Mouse (Mus musculus) kidney, embryonic 15.5 days (tissue): ENCODE results near the gene Depdc5. TPM values are rescaled to one million over a fixed set of nuclear protein-coding genes. Genes with fewer than 3 reads are reported as not detected.

Experiments used
- ATAC-seq: fragments of 200-750 bp; cut with Nextera tagmentation; replicated peaks from 2 replicates; pipeline ENCODE4 v1.8.0; 2017; ENCODE audit warnings: moderate TSS enrichment; ENCODE audit not compliant: low FRiP score
- H3K27ac ChIP-seq: fragments of 300-500 bp; sonication (generic); 2 replicates; pipeline ENCODE4 v1.5.1; 2015; ENCODE audit warnings: mild to moderate bottlenecking, inconsistent platforms
- H3K27me3 ChIP-seq: fragments of 300-500 bp; sonication (generic); 2 replicates; pipeline ENCODE4 v1.6.1; 2015; ENCODE audit warnings: inconsistent platforms
- H3K36me3 ChIP-seq: fragments of 300-500 bp; sonication (generic); 2 replicates; pipeline ENCODE4 v1.6.1; 2015; ENCODE audit warnings: inconsistent platforms
- H3K4me1 ChIP-seq: fragments of 300-500 bp; sonication (generic); 2 replicates; pipeline ENCODE4 v1.6.1; 2015; ENCODE audit warnings: inconsistent platforms
- H3K4me2 ChIP-seq: fragments of 300-500 bp; sonication (generic); 2 replicates; pipeline ENCODE4 v1.6.1; 2015; ENCODE audit warnings: moderate library complexity, mild to moderate bottlenecking, inconsistent platforms
- H3K4me3 ChIP-seq: fragments of 300-500 bp; sonication (generic); replicated peaks from 2 replicates; pipeline ENCODE4 v1.5.1; 2015; ENCODE audit warnings: mild to moderate bottlenecking, inconsistent platforms
- H3K9ac ChIP-seq: fragments of 300-500 bp; sonication (generic); 2 replicates; pipeline ENCODE4 v1.6.1; 2015; ENCODE audit warnings: mild to moderate bottlenecking, inconsistent platforms
- H3K9me3 ChIP-seq: fragments of 300-500 bp; sonication (generic); replicated peaks from 2 replicates; pipeline ENCODE4 v1.6.1; 2016; ENCODE audit warnings: inconsistent platforms
- WGBS: fragments of 180-500 bp; shearing (Covaris S2); methylation state at CpG from one replicate; pipeline ENCODE4 v1.1.7; 2015; ENCODE audit warnings: mixed read lengths; 5-methylcytosine and 5-hydroxymethylcytosine counted together
- polyA plus RNA-seq: library from polyadenylated mRNA; unstranded; fragments of >200 nt; fragmentation: Nextera tagmentation; extraction: Ambion mirVana; gene quantifications from 2 replicates; pipeline ENCODE4 v1.2.1, GENCODE M21; 2015

Gene Depdc5
- polyA plus RNA-seq, 1 experiment from 2014 or later: 24.0 TPM

DNA sequence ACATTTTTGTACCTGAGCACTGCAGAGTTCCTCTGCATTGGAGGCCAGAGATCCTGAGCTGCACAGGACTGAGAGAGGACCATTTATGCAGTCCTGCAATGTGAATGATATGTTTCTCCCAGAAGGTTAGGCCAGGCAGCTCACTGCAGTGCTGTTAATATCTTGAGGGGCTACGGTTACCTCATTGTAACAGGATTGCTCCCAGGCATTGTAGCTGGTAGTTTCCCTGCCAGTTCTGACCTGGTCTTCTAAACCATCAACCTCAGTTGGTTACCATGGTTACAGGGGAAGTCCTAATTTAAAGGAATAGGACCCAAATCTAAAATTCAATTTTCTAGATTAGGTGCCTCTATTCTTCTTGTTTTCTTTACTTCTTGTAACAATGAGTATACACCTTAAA, 121.9 kb downstream of the Depdc5 start:
- Histone ChIP-seq H3K36me3 (peaks cover 70% of the 10 kb centered on the region), H3K27me3 (no peaks in the 10 kb centered on the region), H3K9ac (no peak overlapping the region), H3K27ac (no peak overlapping the region), H3K9me3 (no peaks in the 10 kb centered on the region), H3K4me1 (peaks cover 3% of the 10 kb centered on the region; the same call in 1 of the 2 replicates), H3K4me2 (no peak overlapping the region), H3K4me3 (no peak overlapping the region)
- ATAC-seq: no peak
- 85% methylated on average over 1 of the region's 1 CpGs for WGBS

DNA sequence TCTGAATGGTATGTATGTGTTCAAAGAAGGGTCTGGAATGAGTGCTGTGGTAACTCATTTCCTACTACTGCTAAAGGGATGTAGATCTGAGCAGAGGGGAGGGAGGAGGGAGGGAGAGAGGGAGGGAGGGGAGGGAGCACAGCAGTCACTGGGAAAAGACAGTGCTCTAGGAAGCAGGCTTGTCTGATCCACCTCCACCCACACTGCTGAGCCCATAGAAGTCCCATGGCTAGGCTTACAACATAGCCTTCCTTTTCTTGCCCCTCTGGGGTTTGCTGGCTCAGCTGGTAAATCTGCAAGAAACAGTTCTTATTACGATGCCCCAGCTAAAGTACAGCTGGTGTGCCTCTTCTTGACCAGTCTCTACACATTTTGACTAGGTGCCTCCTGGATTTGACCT, 124.4 kb downstream of the Depdc5 start:
- WGBS: 85% methylated on average over 1 of the region's 1 CpGs
- peaks cover 13% of the 10 kb centered on the region for H3K4me1 ChIP-seq
- no peak overlapping the region for H3K27ac ChIP-seq
- H3K27me3 ChIP-seq: no peaks in the 10 kb centered on the region
- H3K36me3 ChIP-seq: peaks cover 48% of the 10 kb centered on the region
- H3K9me3 ChIP-seq: no peaks in the 10 kb centered on the region
- H3K4me2 ChIP-seq: no peak overlapping the region
- no peak overlapping the region for H3K4me3 ChIP-seq
- no peak for ATAC-seq
- no peak overlapping the region for H3K9ac ChIP-seq

DNA sequence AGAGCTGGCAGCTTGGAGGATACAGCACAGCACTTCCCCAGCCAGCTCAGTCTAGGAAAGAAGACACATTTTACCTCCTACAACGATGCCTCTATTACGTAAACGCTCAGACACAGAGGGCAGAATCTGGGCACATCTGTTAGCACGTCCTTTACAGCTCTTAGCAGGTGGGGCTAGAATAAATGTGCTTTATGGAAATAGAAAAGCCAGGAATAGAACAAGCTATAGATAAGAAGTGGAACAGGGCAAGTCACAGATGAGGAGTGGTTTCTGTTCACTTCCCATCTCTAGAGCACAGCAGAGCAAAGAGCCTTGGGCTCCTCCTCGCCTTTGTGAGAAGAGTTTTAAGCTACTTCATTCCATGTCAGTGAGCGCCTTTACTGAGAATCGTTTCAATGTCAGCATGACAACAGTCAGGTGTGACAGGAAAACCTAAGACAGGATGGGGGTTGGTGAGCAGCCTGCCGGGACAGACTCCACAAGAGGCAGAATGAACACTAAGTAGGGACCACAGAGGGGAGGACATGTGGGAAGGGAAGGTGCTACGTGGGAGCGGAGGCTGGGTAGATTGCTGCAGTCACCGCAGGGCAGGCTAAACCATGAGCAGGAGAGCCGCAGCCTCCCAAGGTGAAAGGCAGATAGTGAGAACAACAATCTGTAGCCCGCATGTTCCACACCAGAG, 126.6 kb downstream of the Depdc5 start:
- Histone ChIP-seq H3K4me1 (peaks cover 13% of the 10 kb centered on the region), H3K9ac (no peak overlapping the region), H3K36me3 (peaks cover 26% of the 10 kb centered on the region), H3K9me3 (no peaks in the 10 kb centered on the region), H3K27ac (no peak overlapping the region), H3K4me2 (no peak overlapping the region), H3K4me3 (no peak overlapping the region), H3K27me3 (no peaks in the 10 kb centered on the region)
- 78% methylated on average over 13 of the region's 13 CpGs for WGBS
- ATAC-seq: no peak

DNA sequence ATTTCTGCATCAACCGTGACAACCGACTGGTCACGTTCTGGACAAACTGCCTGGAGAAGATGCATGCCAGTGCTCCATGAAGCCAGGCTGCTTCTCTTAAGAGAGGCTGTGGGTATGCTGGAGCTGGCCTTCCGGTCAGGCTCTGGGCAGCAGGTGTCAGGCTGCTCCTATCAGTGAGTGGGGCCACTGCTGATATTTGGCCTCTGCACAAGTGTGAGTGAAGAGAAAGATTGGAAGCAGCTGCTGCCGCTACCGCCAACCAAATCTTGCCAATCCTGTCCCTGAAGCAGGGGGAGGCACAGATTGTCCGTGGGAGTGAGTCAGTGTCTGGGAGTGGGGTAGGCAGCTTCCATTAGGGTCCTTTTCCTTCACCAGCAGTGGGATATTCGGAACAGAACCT, 127.7 kb downstream of the Depdc5 start:
- Histone ChIP-seq H3K27ac (0 out of 2 replicates have a peak overlapping the region, but pooled peaks have one; percentile 15), H3K36me3 (peaks cover 19% of the 10 kb centered on the region), H3K4me3 (no peak overlapping the region), H3K4me1 (peaks cover 13% of the 10 kb centered on the region), H3K9ac (no peak overlapping the region), H3K27me3 (no peaks in the 10 kb centered on the region), H3K4me2 (no peak overlapping the region), H3K9me3 (no peaks in the 10 kb centered on the region)
- WGBS: 47% methylated on average over 8 of the region's 8 CpGs
- ATAC-seq: peak; percentile 49; the same call in 1 of the 2 replicates

DNA sequence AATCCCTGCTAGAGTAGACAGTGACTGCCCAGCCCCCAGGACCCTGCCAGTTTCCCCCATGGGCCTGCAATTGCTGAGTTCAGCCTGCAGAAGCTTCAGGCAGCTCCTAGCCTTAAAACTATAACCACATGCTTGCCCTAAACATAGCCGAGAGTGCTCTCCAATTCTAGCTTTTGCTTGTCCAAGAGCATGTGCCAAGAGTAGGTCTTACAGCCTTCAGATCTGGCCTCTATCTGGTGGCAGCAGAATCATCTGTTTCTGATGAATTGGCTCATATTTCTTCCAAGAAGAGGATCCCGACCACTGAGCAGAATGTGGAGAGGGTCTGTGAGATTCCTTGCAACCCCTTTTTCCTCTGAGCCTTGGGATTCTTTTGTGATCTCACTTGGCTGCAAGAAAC, 131.0 kb downstream of the Depdc5 start:
- H3K4me3 ChIP-seq: no peak overlapping the region
- H3K27me3 ChIP-seq: no peaks in the 10 kb centered on the region
- 55% methylated on average over 2 of the region's 2 CpGs for WGBS
- no peak overlapping the region for H3K27ac ChIP-seq
- no peaks in the 10 kb centered on the region for H3K9me3 ChIP-seq
- no peak overlapping the region for H3K9ac ChIP-seq
- no peak for ATAC-seq
- no peaks in the 10 kb centered on the region for H3K36me3 ChIP-seq
- peaks cover 13% of the 10 kb centered on the region for H3K4me1 ChIP-seq
- H3K4me2 ChIP-seq: no peak overlapping the region

DNA sequence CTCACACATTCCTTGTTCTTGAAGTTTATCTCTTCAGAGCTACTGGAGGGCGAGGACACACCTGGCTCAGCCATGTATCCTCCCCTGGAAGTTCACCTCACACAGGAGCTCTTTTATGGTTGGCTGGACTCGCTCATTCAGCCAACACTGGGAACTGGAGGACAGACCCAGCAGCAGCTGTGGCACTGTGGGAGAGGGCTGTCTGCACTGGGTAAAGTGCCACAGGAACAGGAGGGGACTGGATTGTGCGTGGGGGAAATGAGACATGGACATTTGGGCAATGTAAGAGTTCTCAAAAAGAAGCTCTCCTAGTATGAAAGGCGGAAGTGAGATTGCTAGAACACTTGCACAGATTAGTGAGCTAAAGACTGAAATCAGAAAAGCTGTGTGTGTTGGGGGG, 132.3 kb downstream of the Depdc5 start:
- Histone ChIP-seq H3K27me3 (no peaks in the 10 kb centered on the region), H3K27ac (no peak overlapping the region), H3K9ac (no peak overlapping the region), H3K36me3 (no peaks in the 10 kb centered on the region), H3K4me2 (no peak overlapping the region), H3K4me3 (no peak overlapping the region), H3K9me3 (no peaks in the 10 kb centered on the region), H3K4me1 (peaks cover 6% of the 10 kb centered on the region)
- no peak for ATAC-seq
- 62% methylated on average over 4 of the region's 4 CpGs for WGBS

DNA sequence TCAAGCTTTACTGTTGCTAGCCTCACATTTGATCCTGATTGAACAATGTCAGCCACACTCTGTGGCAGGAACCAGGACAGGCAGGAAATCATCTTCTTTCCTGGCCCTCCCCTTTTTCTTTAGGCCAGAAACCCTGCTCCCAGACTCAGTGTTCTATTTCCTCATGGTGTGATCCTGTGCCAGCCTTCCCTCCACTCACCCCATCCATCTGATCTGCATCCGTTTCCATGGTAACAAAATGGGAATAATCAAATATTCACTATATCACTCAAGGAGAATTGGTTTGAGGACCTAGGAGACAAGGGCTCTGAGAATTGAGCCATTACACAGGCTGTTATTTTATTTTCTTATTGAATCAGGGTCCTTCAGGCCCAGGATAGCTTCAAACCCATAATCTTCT, 133.1 kb downstream of the Depdc5 start:
- WGBS: 87% methylated on average over 1 of the region's 1 CpGs
- no peak overlapping the region for H3K27ac ChIP-seq

DNA sequence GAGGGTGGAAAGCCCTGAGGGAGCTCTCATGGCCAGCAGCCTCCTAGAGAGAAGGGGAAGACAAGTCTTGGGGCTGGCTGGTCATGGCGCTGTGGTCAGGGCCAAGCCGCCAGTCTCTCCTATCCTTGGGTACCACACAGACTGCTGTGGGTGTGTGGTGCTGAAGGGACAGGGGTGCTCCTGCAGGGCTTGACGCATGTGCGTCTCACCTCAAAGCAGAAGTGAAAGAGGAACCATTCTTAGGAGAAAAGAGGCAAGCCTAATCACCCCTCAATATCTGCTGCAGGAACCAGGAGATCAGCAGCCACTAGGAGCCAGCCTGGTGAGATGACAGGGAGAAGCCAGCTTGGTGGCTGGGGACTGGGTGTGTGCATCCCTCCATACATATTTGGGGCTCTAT, 134.2 kb downstream of the Depdc5 start:
- no peak for ATAC-seq
- no peaks in the 10 kb centered on the region for H3K4me1 ChIP-seq
- H3K27ac ChIP-seq: no peak overlapping the region
- WGBS: 58% methylated on average over 4 of the region's 4 CpGs
- no peak overlapping the region for H3K4me2 ChIP-seq
- H3K9me3 ChIP-seq: no peaks in the 10 kb centered on the region
- H3K9ac ChIP-seq: no peak overlapping the region
- H3K36me3 ChIP-seq: no peaks in the 10 kb centered on the region
- no peak overlapping the region for H3K4me3 ChIP-seq
- H3K27me3 ChIP-seq: no peaks in the 10 kb centered on the region

More for the DNA sequence above, 133.1 kb downstream of the Depdc5 start:
- ATAC-seq: no peak
- no peaks in the 10 kb centered on the region for H3K27me3 ChIP-seq
- H3K9me3 ChIP-seq: no peaks in the 10 kb centered on the region
- H3K4me1 ChIP-seq: no peaks in the 10 kb centered on the region
- no peak overlapping the region for H3K4me3 ChIP-seq
- H3K9ac ChIP-seq: no peak overlapping the region
- no peak overlapping the region for H3K4me2 ChIP-seq
- no peaks in the 10 kb centered on the region for H3K36me3 ChIP-seq

DNA sequence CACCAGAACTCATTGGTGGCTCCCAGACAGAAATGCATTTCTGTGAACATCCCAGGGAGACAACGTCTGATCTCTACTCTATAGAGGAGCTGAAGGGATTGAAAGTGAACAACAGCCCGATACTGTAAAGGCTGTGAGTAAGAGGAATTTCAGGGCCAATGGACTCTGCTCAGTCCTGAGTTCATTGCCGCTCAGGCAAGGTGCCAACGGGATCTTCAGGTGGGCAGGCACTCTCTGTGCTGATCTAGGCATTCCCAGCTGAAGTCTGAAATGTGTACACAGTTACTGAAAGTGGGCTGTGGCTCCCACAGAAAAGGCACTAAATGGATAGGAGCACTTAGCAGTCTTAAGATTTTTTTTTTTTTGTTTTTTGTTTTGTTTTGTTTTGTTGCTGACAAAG, 135.3 kb downstream of the Depdc5 start:
- H3K27me3 ChIP-seq: no peaks in the 10 kb centered on the region
- H3K4me2 ChIP-seq: no peak overlapping the region
- no peaks in the 10 kb centered on the region for H3K4me1 ChIP-seq
- WGBS: 85% methylated on average over 4 of the region's 4 CpGs
- no peak overlapping the region for H3K4me3 ChIP-seq
- H3K27ac ChIP-seq: no peak overlapping the region
- no peak overlapping the region for H3K9ac ChIP-seq
- no peaks in the 10 kb centered on the region for H3K36me3 ChIP-seq
- no peaks in the 10 kb centered on the region for H3K9me3 ChIP-seq
- no peak for ATAC-seq

DNA sequence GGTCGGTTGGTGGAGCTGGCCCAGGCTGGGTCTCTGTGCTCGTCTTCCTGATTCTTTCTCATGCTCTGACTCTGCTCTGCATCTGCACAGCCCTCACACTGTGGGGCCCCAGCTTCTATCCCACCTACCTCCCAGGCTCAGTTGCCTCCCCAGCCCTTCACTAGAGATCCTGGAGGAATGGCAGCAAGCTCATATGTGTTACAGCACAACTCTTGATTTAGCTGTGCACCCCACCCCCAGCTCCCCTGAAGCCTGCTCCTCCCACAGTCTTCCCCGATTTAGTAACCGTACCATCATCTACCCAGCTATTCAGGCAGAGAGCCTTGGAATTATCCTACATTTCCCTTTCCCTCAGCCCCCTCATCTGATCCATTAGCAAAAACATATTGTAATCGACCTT, 137.6 kb downstream of the Depdc5 start:
- no peak overlapping the region for H3K4me2 ChIP-seq
- no peak for ATAC-seq
- H3K27ac ChIP-seq: no peak overlapping the region
- H3K27me3 ChIP-seq: no peaks in the 10 kb centered on the region
- H3K9me3 ChIP-seq: no peaks in the 10 kb centered on the region
- WGBS: 79% methylated on average over 5 of the region's 5 CpGs
- no peak overlapping the region for H3K9ac ChIP-seq
- no peaks in the 10 kb centered on the region for H3K36me3 ChIP-seq
- no peak overlapping the region for H3K4me3 ChIP-seq
- no peaks in the 10 kb centered on the region for H3K4me1 ChIP-seq

DNA sequence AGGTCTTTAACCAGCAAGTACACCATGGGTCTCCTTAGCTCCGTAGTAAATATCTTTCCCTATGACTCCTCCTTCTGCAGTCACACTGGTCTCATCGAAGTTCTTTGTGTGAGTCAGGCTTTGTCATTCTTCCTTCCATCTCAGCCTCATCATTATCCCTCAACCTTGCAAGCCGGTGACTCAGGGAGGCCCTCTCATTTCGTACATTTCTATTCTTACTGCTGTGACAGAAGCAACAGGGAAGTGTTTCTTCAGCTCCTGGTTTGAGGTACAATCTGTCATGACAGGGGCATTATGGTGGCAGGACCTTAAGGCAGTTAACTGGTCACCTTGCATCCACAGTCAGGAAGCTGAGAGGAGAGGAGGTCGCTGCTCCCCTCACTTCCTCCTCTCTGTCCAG, 139.3 kb downstream of the Depdc5 start:
- H3K27ac ChIP-seq: no peak overlapping the region
- H3K27me3 ChIP-seq: no peaks in the 10 kb centered on the region
- no peak overlapping the region for H3K4me2 ChIP-seq
- no peak for ATAC-seq
- no peak overlapping the region for H3K9ac ChIP-seq
- H3K4me1 ChIP-seq: no peaks in the 10 kb centered on the region
- no peak overlapping the region for H3K4me3 ChIP-seq
- 89% methylated on average over 5 of the region's 5 CpGs for WGBS
- no peaks in the 10 kb centered on the region for H3K9me3 ChIP-seq
- H3K36me3 ChIP-seq: no peaks in the 10 kb centered on the region

DNA sequence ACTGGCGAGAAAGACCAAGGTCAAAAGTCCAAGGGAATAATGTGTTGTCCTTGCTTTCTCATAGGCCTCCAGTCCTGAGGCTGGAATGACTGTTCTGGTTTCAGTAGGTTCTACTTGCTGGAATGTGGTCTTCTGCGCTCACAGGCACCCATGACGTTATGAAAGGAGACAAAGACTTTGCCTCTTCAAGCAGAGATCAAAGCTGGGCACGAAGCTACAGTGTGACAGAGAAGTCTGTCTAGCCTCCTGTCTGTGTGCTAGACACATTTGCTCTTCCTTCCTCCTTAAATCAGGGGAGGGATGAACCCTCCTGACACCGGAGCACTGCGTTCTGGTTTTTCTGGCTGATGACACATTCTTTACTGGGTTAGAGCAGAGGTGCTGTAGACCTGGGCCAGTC, 140.0 kb downstream of the Depdc5 start:
- Histone ChIP-seq H3K4me1 (no peaks in the 10 kb centered on the region), H3K4me2 (no peak overlapping the region), H3K36me3 (no peaks in the 10 kb centered on the region), H3K27me3 (no peaks in the 10 kb centered on the region), H3K9me3 (no peaks in the 10 kb centered on the region), H3K9ac (no peak overlapping the region), H3K4me3 (no peak overlapping the region), H3K27ac (no peak overlapping the region)
- no peak for ATAC-seq
- WGBS: 51% methylated on average over 6 of the region's 6 CpGs

DNA sequence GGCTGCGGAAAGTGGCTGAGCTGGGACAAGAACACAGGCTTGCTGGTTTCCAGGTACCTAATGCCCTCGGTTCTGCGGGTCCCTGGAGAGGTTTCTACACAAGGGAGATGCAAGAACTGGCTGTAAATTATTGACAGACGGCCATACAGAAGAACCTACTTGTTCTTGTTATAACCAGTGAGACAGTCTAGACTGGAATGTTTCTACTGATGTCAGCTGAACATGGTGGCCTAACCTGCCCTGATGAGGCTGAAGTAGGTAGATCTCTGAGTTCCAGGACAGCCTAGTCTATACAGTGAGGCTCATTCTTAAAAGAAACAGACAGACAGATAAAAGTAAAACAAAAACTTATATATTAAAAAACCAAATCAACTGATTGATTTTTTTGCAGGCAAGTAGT, 140.6 kb downstream of the Depdc5 start:
- no peak overlapping the region for H3K9ac ChIP-seq
- no peaks in the 10 kb centered on the region for H3K27me3 ChIP-seq
- no peak overlapping the region for H3K27ac ChIP-seq
- peak; percentile 25; the same call in 1 of the 2 replicates for ATAC-seq
- H3K4me3 ChIP-seq: no peak overlapping the region
- H3K9me3 ChIP-seq: no peaks in the 10 kb centered on the region
- no peaks in the 10 kb centered on the region for H3K4me1 ChIP-seq
- WGBS: 68% methylated on average over 4 of the region's 4 CpGs
- H3K4me2 ChIP-seq: no peak overlapping the region
- no peaks in the 10 kb centered on the region for H3K36me3 ChIP-seq
